Mouse (Mus musculus): ENCODE measurements around the gene Zc3hav1l.

Zc3hav1l gene

DNA sequence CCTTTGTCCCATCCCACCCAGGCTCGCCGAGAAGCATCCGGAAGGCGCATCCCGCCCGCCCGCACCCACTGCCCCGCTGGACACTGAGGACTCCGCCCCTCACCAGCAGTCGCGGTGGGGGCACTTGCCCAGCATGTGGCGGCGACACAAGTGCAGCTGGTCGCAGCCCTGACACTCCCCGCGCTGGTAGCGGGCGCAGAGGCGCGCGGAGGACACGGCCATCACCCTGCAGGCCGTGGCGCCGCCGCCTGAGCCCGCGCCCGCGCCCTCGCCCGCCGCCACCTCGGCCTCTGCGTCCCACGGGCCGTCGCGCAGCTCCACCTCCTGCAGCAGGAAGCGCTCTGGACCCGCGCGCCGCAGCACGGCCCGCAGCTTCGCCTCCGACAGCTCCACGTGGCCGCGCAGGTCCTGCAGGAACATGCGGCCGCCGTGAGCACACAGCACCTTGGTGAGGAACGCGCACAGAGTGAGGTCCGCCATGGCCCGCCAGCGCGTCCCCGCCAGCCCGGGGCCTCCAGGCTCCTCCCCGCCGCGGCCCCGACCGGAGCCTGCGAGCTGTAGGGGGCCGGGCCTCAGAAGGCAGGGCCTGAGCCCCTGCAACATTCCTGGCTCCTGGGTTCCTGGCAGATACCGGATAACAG is at the start of gene Zc3hav1l:
Zc3hav1l (minus strand) TSS at position 499 of the 641 bp plus-strand sequence.
- no peak for TF ChIP-seq GATA4 (IDR thresholded peaks at IDR 0.05; ENCODE audit: insufficient replicate concordance, low read length)

GRCm38 (mm10) chr6:38347875-38348274 is 48.8 kb upstream of the Zc3hav1l start:
- TF ChIP-seq GATA4 (IDR thresholded peaks at IDR 0.05; ENCODE audit: insufficient replicate concordance, low read length), result no peak

DNA sequence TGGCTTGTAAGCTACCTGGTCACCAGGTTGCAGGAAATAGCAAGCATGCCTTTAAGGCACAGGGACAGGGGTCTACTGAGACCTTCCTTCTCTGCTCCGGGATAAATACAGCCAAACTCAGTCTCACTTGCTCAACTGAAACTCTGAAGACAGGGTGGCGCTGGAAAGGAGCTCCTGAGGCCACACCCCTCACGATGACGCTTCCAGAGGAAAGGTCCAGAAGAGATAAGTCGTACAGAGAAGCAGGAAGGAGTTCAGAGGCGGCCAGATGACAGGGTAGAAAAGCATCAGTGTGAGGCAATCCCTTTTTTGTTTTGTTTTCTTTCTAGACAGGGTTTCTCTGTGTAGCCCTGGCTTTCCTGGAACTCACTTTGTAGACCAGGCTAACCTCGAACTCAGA is 46.7 kb upstream of the Zc3hav1l start:
- TF ChIP-seq GATA4 (IDR thresholded peaks at IDR 0.05; ENCODE audit: insufficient replicate concordance, low read length), result peak; percentile 32; the same call in 1 of the 2 replicates

DNA sequence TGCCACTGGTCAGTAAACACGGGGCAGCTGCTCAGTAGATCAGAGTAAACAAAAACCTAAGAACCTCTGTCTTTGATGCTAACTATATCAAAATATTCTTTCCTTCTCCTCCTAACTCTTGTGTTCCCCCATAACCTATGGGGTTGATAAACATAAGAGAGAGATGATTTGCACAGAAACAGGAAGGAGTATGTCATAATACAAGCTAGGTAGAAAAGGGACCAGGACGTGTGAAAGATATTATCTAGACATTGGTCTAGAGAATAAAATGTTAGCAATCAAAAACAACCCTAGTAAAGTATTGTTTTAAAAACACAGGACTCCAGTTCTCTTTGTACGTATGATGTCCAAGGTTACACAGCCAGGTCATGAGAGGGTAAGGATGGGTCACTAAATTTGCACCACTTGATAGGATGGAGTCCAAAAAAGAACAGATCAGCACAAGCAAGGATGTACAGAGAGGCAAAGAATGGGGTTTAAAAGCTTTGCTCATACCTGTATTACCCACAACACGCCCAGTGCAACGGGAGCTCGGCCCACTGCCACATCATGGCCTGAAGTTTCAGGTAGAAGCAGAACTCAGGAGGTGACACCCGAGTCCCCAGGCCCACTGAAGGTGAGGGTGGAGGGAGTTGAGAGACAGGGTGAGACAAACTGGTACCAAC is 45.1 kb upstream of the Zc3hav1l start:
- TF ChIP-seq GATA4 (IDR thresholded peaks at IDR 0.05; ENCODE audit: insufficient replicate concordance, low read length), result no peak

DNA sequence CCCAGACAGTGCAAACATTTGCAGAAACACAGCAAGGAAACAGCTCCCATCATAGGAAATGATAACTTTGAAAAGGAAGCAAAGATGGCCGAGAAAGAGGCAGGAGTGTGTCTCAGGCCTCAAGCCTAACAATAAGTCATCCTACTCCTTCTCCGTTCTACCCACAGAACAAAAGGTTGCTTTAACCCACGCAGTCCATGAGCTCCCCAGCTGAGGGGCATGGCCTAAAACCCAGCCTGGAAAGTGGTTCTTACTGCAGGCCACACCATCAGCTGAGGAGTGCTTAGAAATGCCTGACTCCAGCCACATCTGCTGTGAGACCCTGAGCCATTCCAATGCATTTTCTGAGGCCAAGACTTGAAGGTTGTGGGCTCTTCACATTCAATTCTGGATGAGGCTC is 44.5 kb upstream of the Zc3hav1l start:
- TF ChIP-seq GATA4 (IDR thresholded peaks at IDR 0.05; ENCODE audit: insufficient replicate concordance, low read length), result no peak

- TF ChIP-seq GATA4 (IDR thresholded peaks at IDR 0.05; ENCODE audit: insufficient replicate concordance, low read length), result no peak
These were observed 43.6 kb upstream of the Zc3hav1l start for GRCm38 (mm10) chr6:38342666-38342992.

DNA sequence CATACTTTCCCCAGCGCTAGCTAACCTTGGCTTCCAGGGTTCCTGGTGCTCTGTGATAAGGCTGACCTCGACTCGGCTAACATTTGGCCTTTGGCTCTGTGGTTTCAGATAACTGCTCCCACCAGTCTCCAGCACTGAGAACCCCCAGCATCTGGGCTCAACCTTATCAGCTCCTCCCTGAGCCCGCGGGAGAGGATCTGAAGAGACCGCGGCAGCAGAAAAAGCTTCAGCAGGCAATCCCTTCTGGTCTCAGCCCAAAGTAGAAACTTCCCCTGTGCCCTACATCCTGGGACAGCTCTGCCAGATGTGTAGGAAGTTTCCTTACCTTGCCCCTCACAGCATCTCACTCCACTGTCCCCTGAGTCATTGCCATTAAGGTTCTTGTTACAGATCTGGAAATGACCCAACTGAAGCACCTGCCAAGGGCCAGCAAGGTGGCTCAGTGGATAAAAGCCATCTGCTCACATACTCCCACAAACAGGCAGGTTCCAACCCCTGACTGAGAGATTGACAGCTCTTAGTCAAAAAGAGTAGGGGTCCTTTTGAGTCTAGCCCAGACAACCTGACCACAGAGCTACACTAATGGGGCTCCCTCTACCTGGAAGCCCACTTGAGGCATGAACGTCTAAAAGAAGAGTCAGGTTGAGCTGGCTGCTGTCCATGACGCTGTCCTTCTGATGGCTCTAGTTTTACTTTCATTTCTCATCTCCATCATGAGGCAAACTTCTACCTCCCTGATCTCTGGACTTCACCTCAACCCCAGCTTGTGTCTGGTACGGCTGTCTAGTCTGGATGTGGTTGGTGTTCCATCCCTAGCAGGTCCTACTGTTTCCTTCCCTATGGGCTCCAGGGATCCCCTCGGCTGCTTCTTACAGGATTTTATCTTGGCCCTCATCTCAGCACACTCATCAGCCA is 42.9 kb upstream of the Zc3hav1l start:
- TF ChIP-seq GATA4 (IDR thresholded peaks at IDR 0.05; ENCODE audit: insufficient replicate concordance, low read length), result peak; percentile 16; the same call in 1 of the 2 replicates

DNA sequence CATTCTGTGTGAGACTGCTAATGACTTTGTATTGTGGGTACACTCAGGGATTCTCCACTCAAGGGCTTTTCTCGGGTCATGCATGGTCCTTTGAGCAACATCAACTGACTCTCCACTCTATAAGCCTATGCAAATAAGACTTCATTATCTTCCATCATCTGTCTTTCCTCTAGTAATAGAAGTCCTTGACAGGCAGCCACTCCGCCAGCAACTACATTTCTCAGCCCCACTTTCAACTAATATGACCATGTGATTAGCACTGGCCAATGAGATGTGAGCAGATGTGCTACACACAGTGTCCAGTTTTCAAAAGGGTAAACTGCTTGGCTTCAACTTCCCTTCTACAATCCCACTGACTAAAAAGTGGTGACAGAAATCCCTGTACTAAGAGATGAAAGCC is 40.0 kb upstream of the Zc3hav1l start:
- TF ChIP-seq GATA4 (IDR thresholded peaks at IDR 0.05; ENCODE audit: insufficient replicate concordance, low read length), result no peak

DNA sequence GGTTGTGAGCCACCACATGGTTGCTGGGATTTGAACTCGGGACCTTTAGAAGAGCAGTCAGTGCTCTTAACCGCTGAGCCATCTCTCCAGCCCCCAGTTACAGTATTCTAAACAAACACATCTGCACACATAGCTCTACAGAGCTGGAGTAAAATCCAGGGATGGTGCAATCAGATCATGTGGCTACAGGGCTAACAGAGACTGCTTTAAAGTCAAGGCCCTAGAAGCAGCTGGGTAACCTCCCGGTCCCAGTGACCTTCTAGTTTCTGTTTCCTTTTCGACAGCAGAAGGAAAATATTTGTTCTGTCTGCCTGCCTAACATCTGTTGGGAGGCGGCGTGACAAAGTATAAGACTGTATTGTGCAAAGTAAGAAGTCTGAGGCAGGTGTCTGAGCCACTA is 38.9 kb upstream of the Zc3hav1l start:
- TF ChIP-seq GATA4 (IDR thresholded peaks at IDR 0.05; ENCODE audit: insufficient replicate concordance, low read length), result no peak

GRCm38 (mm10) chr6:38337166-38337705 is 38.2 kb upstream of the Zc3hav1l start:
- TF ChIP-seq GATA4 (IDR thresholded peaks at IDR 0.05; ENCODE audit: insufficient replicate concordance, low read length), result no peak

DNA sequence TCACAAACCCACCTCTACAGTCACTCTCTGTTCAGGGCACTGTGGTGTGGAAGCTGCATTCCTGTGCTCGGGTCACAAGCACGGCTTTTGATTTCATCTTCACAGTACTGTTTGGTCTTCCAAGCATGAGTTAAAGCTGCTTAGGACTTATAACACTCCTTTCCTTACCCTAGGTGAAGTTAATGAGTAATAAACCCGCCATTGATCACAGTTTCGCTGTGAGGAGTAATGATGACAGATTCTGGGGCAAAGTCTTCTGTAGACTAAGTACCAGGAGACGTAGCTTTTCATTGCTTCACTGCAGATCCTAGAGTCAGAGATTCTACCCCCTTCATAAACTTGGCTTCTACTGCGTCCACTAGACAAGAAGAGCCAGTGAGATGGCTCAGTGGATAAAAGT is 36.2 kb upstream of the Zc3hav1l start:
- no peak for TF ChIP-seq GATA4 (IDR thresholded peaks at IDR 0.05; ENCODE audit: insufficient replicate concordance, low read length)

DNA sequence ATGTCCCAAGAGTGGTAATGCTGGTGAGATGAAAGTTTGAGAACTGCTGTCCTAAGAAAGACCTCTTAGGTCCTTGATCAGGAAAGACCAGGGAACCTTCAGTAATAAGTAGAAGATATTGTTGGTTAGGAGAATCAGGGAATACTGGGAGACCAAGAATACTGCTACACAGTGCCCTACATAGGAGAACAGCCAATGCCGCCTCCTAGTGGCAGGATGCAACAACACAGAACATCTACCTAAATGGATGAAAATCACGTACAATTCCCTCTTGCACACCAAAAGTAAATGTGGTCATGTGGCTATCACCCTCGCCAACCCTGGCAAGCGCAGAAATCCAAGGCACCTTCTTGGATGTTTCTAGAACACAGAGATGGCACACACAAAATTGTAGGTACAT is 27.5 kb upstream of the Zc3hav1l start:
- no peak for TF ChIP-seq GATA4 (IDR thresholded peaks at IDR 0.05; ENCODE audit: insufficient replicate concordance, low read length)

- TF ChIP-seq GATA4 (IDR thresholded peaks at IDR 0.05; ENCODE audit: insufficient replicate concordance, low read length), result no peak
These were observed 21.6 kb upstream of the Zc3hav1l start for GRCm38 (mm10) chr6:38320621-38321020.

DNA sequence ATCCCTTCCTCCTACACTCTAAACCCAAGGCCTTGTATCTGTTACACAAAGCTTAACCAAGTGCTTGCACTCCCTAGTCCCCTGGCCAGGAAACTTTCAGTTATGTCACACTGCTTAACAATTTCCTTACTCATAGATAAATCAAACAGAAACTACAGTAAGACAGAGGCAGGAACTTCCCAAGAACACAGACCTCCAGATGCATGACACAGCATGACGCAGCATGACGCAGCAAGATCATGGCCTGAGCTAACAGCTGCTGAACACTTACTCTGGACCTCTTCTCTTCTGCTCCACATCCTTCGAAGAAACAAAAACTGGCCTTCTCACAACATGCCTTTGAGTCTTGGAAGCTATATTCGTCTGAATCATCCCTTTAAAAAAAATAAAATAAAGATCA is 17.0 kb upstream of the Zc3hav1l start:
- TF ChIP-seq GATA4 (IDR thresholded peaks at IDR 0.05; ENCODE audit: insufficient replicate concordance, low read length), result no peak

DNA sequence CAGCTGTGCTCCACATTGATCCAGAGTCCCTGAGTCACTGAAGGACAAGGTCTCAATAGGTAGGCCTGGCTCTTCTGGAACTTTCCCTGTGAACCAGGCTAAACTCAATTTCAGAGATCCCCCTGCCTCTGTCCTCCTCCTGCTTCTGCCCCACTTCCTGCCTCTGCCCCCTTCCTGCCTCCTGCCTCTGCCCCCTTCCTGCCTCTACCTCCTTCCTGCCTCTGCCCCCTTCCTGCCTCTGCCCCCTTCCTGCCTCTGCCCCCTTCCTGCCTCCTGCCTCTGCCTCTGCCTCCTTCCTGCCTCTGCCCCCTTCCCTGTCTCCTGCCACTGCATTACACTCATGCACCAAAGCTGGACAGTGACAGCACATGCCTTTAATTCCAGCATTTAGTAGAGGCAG is 10.7 kb upstream of the Zc3hav1l start:
- TF ChIP-seq GATA4 (IDR thresholded peaks at IDR 0.05; ENCODE audit: insufficient replicate concordance, low read length), result no peak

DNA sequence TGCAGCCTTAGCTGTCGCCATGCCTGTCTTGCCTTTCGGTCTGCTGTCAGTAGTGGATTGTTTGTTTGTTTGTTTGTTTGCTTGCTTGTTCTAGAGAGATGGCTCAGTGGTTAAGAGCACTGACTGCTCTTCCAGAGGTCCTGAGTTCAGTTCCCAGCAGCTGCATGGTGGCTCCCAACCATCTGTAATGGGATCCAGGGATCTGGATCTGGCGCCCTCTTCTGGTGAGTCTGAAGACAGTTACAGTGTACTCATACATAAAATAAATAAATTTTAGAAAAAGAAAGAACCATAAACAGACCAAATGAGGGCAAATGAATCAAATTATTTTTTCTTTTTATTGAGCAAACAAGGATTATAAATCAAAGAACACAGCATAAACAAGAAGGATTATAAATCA is 5.9 kb upstream of the Zc3hav1l start:
- no peak for TF ChIP-seq GATA4 (IDR thresholded peaks at IDR 0.05; ENCODE audit: insufficient replicate concordance, low read length)
